Mouse (Mus musculus) left cerebral cortex, adult 11 months (tissue): ENCODE measurements around the gene Spocd1.

Experiments
- DNase-seq: peaks from one replicate; pipeline ENCODE4 v3.0.0; 2022; ENCODE audit warnings: low spot score

Spocd1 gene

GRCm38 (mm10) chr4:130005593-130005992 lies 76.5 kb downstream of the Spocd1 start:
- DNase-seq: no peak

GRCm38 (mm10) chr4:130006533-130006932 lies 77.5 kb downstream of the Spocd1 start:
- no peak for DNase-seq
